Mouse (Mus musculus): ENCODE measurements around the gene Yju2.

- TF ChIP-seq HCFC1 (IDR thresholded peaks at IDR 0.05; ENCODE audit: borderline replicate concordance, insufficient read depth, low read length), result no peak
- no peak for TF ChIP-seq CHD2 (IDR thresholded peaks at IDR 0.05; ENCODE audit: low read depth, low read length)
- TF ChIP-seq ZC3H11A (IDR thresholded peaks at IDR 0.05; ENCODE audit: borderline replicate concordance, low read depth, low read length), result no peak
- TF ChIP-seq MAFK (IDR thresholded peaks at IDR 0.05; ENCODE audit: insufficient read depth, low read depth, low read length), result no peak
- no peak for TF ChIP-seq ZNF384 (IDR thresholded peaks at IDR 0.05; ENCODE audit: low read depth, low read length)
These were observed 44.1 kb downstream of the Yju2 start for GRCm38 (mm10) chr17:56003000-56003399.

Data from ES-E14 (cell line).